Mouse (Mus musculus) midbrain, embryonic 16.5 days (tissue): ENCODE results near the gene Gm10413. TPM values are rescaled to one million over a fixed set of nuclear protein-coding genes. Genes with fewer than 3 reads are reported as not detected.
"Not testable (repeated sequence)": the region's sequence is repeated elsewhere in the genome, so short reads cannot be mapped to it uniquely, and the experiment has no call there.

Source experiments
- ATAC-seq: fragments of 200-750 bp; cut with Nextera tagmentation; 2 replicates; pipeline ENCODE4 v1.8.0; 2017; ENCODE audit warnings: moderate TSS enrichment
- H3K27ac ChIP-seq: fragments of 300-500 bp; sonication (generic); 2 replicates; pipeline ENCODE4 v1.5.1; 2014; ENCODE audit warnings: mild to moderate bottlenecking, low read length, mixed read lengths
- H3K27me3 ChIP-seq: fragments of 300-500 bp; sonication (generic); 2 replicates; pipeline ENCODE4 v1.6.1; 2014; ENCODE audit warnings: low read depth, low read length, mixed read lengths; ENCODE audit not compliant: control insufficient read depth, insufficient read depth
- H3K36me3 ChIP-seq: fragments of 300-500 bp; sonication (generic); 2 replicates; pipeline ENCODE4 v1.6.1; 2014; ENCODE audit warnings: mild to moderate bottlenecking, low read length, moderate library complexity, mixed read lengths; ENCODE audit not compliant: control insufficient read depth, insufficient read depth
- H3K4me1 ChIP-seq: fragments of 300-500 bp; sonication (generic); 2 replicates; pipeline ENCODE4 v1.6.1; 2014; ENCODE audit warnings: mild to moderate bottlenecking, low read length, mixed read lengths; ENCODE audit not compliant: control insufficient read depth, insufficient read depth
- H3K4me2 ChIP-seq: fragments of 300-500 bp; sonication (generic); 2 replicates; pipeline ENCODE4 v1.6.1; 2014; ENCODE audit warnings: mild to moderate bottlenecking, low read length, mixed read lengths
- H3K4me3 ChIP-seq: fragments of 300-500 bp; sonication (generic); 2 replicates; pipeline ENCODE4 v1.5.1; 2014; ENCODE audit warnings: low read depth, mild to moderate bottlenecking, low read length, moderate library complexity, mixed read lengths
- H3K9ac ChIP-seq: fragments of 300-500 bp; sonication (generic); 2 replicates; pipeline ENCODE4 v1.6.1; 2014; ENCODE audit warnings: low read depth, low read length, mixed read lengths
- H3K9me3 ChIP-seq: fragments of 300-500 bp; sonication (generic); replicated peaks from 2 replicates; pipeline ENCODE4 v1.6.1; 2014; ENCODE audit warnings: mild to moderate bottlenecking, low read length, mixed read lengths; ENCODE audit not compliant: control insufficient read depth, poor library complexity, severe bottlenecking
- WGBS: fragments of 180-500 bp; shearing (Covaris S2); extraction: QIAGEN DNeasy Blood & Tissue Kit; methylation state at CpG from one replicate; pipeline ENCODE4 v1.1.7; 2014; 5-methylcytosine and 5-hydroxymethylcytosine counted together
- polyA plus RNA-seq: library from polyadenylated mRNA; unstranded; fragments of >200 nt; fragmentation: Nextera tagmentation; extraction: Ambion mirVana; gene quantifications from 2 replicates; pipeline ENCODE4 v1.2.1, GENCODE M21; 2015

The Gm10413 gene
- not detected in 2 replicates for polyA plus RNA-seq

DNA sequence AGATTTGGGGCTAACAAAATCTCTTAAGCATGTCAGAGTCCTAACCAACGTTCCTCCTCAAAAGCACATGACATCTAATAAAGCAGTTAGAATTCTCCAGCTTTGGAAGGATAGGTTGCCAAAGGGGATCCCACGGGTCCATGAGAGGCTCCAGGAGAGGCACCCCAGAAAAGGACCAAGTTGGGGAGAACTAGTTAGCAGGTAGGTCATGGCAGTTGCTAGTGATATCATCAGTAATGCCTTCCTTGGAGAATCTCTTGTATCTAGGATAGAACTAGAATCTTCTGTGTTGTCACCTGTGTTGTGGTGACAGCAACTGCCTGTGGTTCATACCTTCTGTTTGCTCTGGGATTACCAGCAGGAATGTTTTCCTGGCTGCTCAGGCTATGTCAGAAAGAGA lies at the start of gene Gm10413:
Gene Gm10413 (plus strand): TSS at position 301 of the 400 bp plus-strand sequence.
- H3K4me2 ChIP-seq, H3K4me3 ChIP-seq, H3K9me3 ChIP-seq, H3K27ac ChIP-seq, H3K4me1 ChIP-seq, H3K27me3 ChIP-seq, H3K9ac ChIP-seq, H3K36me3 ChIP-seq, ATAC-seq: not testable (repeated sequence)
- WGBS, result no CpG with 5 or more reads among the region's 2 CpGs

DNA sequence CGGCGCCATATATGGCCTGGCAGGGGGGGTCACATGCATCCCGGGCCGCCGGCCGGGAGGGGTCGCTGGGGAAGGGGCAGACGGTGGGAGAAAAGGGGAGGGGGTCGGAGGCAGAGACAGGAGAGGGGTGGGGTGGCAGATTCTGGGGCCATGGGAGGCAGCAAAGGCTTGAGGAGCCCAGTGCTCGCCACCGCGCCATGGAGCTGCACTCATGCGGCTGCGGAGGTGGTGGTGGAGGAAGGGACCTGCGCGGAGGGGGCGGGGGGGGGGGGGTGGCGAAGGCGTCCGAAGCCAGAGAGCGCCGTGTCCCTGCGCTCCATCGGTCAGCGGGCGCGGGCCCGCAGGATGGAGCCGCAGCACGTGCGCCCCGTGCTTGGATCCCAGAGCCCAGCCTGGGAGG lies 17.4 kb downstream of the Gm10413 start, which contains the start of gene Gm10409:
Gene Gm10409 (plus strand): TSS at position 301 of the 400 bp plus-strand sequence.
- H3K27me3 ChIP-seq, H3K9me3 ChIP-seq, H3K4me1 ChIP-seq, H3K36me3 ChIP-seq, ATAC-seq, H3K9ac ChIP-seq, H3K27ac ChIP-seq, H3K4me3 ChIP-seq, H3K4me2 ChIP-seq: not testable (repeated sequence)
- no CpG with 5 or more reads among the region's 32 CpGs for WGBS

DNA sequence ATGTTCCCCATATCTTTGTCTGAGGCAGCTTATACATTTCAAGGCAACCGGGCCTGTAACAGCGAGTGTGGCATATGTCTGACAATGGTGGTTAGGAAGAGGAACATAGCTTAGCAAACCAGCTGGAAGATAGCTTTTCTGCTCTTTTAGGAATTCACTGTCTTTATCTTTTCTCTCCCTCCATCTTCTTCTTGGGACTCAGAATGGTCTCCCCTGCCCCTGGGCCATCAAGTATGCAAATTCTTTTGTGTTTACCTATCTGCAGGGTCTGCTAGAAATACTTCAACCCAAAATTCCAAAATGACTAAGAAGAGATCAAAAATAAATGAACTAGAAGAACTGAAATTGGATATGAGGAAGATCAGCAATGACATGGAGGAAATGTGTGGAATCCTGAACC lies 32.9 kb downstream of the Gm10413 start, which contains the start of gene Gm3005:
Gene Gm3005 (plus strand): TSS at position 301 of the 400 bp plus-strand sequence.
- H3K27me3 ChIP-seq, H3K9ac ChIP-seq, ATAC-seq, H3K4me2 ChIP-seq, H3K4me1 ChIP-seq, H3K9me3 ChIP-seq, H3K27ac ChIP-seq, H3K4me3 ChIP-seq, H3K36me3 ChIP-seq: not testable (repeated sequence)
- WGBS, result no CpG with 5 or more reads among the region's 2 CpGs

DNA sequence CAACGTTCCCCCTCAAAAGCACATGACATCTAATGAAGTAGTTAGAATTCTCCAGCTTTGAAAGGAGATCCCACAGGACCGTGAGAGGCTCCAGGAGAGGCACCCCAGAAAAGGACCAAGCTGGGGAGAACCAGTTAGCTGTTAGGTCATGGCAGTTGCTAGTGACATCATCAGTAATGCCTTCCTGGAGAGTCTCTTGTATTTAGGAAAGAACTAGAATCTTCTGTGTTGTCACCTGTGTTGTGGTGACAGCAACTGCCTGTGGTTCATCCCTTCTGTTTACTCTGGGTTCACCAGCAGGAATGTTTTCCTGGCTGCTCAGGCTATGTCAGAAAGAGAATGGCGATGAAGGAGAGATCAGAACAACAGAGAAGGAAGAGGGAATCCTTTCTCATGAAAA lies 54.2 kb downstream of the Gm10413 start, which contains the start of gene Gm10408:
Gene Gm10408 (plus strand): TSS at position 301 of the 400 bp plus-strand sequence.
- not testable (repeated sequence) for ATAC-seq, H3K9ac ChIP-seq, H3K4me1 ChIP-seq, H3K4me2 ChIP-seq, H3K27ac ChIP-seq, H3K36me3 ChIP-seq, H3K27me3 ChIP-seq, H3K9me3 ChIP-seq, H3K4me3 ChIP-seq
- no CpG with 5 or more reads among the region's 3 CpGs for WGBS

Other genes with a start within 250 kb of the Gm10413 start
- gene Gm5795, start 206.8 kb upstream of the Gm10413 start, polyA plus RNA-seq, result 0.20 TPM in 1 of 2 replicates, not detected in the other
- 34.8 and 37.8 TPM in 2 replicates for gene D830030K20Rik, start 186.6 kb upstream of the Gm10413 start, polyA plus RNA-seq
- not detected in 2 replicates for gene Gm2956, start 62.5 kb upstream of the Gm10413 start, polyA plus RNA-seq
- gene Gm10409, start 17.5 kb downstream of the Gm10413 start, polyA plus RNA-seq, result 21.4 and 24.8 TPM in 2 replicates
- 8.8 and 10.9 TPM in 2 replicates for gene Gm3005, start 33.0 kb downstream of the Gm10413 start, polyA plus RNA-seq
- gene Gm10408, start 54.3 kb downstream of the Gm10413 start, polyA plus RNA-seq, result 0.29 TPM in 1 of 2 replicates, not detected in the other
- gene Gm3012, start 239.4 kb downstream of the Gm10413 start, polyA plus RNA-seq, result not detected in 2 replicates